Mouse (Mus musculus) CD4-positive, CD25-positive, alpha-beta regulatory T cell, adult 2 months (primary cell): Measurements from ENCODE around the gene Tenm2.

Experiments
- DNase-seq: peaks from one replicate; pipeline ENCODE4 v3.0.0-alpha.2; 2012; ENCODE audit warnings: low read depth, low spot score

The Tenm2 gene

DNA sequence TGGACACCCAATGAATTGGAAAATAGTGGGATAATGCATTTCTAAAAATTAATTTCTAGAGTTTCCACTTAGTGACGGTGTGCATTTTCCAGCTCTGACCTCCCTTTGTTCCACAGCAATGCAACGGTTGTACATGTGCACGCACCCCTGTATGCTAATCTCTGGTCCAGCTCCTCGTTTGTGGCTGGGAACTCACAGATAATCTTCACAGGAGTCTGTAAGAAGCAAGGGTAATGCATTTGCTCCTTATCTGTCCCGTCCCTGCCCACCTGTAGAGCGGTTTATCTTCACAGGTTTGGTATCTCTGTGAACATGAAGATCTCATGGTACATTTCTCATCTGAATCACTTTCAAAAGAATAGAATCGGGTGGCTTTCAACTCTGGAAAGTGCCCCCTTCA lies 955.2 kb downstream of the Tenm2 start:
- no peak for DNase-seq

GRCm38 (mm10) chr11:36277903-36278215 lies 957.9 kb downstream of the Tenm2 start:
- DNase-seq = no peak

DNA sequence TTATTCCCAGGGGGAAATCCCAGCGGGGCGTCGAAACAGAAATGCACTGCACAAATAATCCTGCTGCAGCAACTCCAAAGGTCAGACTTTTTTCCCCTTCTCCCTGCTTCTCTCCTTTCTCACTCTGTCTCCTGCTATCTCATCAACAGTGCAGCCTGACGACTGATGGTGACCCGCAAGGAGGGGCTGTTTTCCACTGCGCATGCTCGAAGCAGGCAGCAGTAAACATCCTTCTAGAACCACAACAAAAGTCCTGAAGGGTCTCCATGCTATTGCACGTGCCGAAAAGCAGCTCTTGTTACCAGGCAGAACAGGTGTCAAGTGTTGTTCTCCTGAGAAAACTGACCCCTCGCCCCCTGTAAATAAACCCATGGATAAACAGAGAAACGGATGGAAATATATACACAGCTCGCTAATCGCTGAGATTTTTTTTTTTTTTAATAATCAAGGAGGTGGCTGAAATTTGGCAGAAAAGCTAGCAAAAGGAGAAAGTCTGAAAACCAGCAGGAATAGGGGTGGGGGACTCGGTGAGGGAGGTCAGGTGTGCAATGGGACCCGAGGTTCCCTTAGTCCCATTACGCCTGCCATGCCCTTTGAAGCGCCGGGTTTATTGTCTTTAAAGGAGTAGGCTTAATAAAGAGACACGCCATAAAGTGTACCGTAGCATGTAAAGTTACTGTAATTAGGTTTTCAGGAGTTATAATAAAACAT lies 958.4 kb downstream of the Tenm2 start:
- DNase-seq = no peak

- no peak for DNase-seq
Observed at GRCm38 (mm10) chr11:36276015-36276414, 959.7 kb downstream of the Tenm2 start.

GRCm38 (mm10) chr11:36272149-36272548 lies 963.6 kb downstream of the Tenm2 start:
- DNase-seq = no peak

DNA sequence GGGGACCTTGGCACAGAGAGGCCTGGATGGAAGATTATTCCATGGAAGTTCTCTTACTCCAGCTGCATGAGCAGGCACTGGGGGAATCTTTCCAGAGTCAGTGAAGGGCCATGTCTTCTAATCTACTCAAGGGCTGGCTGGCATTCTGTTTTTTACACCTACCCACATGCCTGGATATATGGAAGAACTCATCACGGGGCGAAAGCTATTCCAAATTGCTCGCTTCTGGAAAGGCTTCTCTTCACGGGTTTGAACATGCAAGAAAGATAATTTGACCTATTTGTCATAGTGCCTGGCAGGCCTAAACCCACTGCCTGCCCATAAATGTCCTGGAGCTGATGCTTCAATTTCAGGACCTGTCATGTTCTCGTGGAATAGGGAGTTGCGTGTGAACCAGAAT lies 965.8 kb downstream of the Tenm2 start:
- DNase-seq = no peak

DNA sequence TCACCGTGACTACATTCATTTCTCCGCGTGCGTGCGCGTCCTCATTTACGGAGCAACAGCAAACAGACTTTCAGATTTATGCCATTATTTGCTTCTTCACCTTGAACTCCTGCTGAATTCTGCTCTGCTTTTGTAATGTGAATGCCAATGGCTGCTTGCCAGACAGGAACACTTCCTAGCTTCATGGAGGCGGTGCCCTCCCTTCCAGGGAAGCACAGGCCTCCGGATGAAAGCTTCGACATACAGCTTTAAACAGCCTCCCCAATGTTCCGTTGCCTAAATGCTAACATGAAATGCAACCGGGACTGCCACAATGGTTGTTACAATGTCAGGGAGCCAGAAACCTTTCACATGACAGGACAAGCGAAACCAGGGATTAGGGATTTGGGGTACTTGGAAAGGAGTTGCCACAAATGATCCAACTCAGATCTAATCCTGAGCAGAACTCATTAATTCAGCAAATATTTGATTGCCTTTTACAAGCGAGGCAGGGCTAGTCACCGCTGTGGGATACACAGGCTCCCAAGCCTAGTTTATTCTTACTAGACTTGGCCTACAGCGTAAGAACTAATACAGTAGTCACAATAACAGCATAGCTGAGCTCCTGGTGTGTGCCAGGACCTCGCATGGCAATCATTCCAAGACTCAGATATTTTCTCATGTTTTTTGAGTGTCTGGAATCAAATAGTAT lies 970.8 kb downstream of the Tenm2 start:
- DNase-seq = no peak

DNA sequence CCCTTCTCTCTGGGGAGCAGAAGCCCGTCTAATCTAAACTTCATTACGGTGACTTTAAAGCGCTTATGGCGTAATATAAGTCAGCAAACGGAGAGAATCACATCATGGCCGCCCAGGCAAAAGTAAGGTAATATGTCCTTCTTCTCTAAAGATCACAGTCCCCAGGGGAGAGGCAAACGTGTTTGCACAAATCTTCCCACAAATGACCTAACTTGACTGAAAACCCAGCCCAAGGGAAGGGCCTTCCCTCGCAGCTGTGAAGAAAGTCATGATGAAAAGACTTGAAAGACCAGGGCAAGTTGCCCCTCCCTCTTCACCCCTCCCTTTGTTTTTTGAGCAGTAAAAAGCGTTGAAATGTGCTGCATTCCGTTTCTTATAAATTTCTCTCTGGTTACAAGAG lies 971.9 kb downstream of the Tenm2 start:
- no peak for DNase-seq

GRCm38 (mm10) chr11:36257187-36257586 lies 978.6 kb downstream of the Tenm2 start:
- DNase-seq = no peak

DNA sequence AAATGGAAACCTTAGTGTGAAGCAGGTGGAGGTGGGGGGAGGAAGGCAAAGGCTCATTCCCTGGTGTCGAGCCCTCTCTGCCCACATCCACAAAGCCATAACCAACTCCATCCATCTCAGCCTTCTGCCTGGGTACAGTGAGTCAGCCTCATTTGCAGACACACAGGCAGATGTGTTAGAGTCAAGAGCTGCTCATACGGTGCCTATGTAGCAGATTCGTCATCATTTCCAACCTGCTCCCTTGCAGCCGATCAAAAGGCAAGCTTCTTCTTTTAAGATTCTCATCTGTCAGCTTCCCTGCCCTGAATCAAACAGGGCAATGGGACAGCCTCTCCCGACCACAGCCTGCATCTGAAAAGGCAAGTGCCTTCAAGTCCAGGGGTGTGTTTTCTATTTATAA lies 979.0 kb downstream of the Tenm2 start:
- no peak for DNase-seq

DNA sequence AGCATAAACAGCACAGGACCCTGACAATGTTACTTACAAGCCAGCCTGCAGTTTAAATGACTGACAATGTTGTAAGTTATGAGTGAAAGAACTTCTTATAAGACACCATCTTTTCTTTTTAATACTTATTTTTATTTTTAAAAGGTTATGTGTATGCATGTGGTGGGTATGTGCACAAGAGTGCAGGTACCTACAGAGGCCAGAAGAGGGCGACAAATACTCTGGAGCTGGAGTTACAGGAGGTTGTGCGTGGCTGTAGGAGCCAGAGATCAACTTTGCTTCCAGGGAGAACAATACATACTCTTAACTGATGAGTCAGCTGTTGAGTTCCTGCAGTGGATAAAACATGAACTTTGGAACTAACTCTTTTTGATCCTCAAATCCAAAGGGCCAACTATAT lies 981.7 kb downstream of the Tenm2 start:
- DNase-seq = no peak

DNA sequence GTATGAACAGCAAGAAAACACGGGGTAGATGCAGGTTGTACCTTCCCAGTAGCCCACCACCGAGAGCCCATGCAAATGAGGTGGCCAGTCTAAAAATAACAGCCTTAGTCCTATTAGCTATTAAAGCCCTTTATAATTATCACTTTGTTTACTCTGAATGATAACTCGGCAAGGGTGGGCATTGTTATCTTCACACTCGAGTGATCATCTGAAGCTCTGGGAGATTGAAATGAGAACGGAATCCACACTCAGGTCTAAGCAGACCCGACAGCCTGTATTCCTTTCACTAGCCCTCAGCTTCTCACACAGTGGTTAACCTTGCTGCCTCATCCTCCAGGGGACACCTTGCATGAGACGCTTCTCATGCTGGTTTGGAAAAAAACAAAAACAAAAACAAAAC lies 985.7 kb downstream of the Tenm2 start:
- DNase-seq = no peak

GRCm38 (mm10) chr11:36246152-36246551 lies 989.6 kb downstream of the Tenm2 start:
- DNase-seq = no peak

DNA sequence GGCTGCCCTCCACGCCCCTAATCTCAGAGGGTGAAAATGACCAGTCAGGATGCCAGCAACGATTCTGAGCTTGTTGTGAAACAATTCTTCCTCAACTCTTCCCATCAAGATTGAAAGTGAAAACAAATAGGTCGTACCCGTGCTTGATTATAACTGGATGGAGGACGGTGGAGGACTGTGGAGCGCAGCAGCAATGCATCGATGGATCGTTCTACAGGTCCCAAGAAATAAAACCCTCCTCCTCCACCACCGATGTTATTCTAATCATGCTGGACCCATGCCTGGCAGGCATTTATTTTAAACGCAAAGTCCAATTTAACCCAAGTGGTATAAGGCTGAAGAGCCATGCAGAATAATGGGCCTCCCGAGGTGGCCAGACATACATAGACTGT lies 991.3 kb downstream of the Tenm2 start:
- no peak for DNase-seq

DNA sequence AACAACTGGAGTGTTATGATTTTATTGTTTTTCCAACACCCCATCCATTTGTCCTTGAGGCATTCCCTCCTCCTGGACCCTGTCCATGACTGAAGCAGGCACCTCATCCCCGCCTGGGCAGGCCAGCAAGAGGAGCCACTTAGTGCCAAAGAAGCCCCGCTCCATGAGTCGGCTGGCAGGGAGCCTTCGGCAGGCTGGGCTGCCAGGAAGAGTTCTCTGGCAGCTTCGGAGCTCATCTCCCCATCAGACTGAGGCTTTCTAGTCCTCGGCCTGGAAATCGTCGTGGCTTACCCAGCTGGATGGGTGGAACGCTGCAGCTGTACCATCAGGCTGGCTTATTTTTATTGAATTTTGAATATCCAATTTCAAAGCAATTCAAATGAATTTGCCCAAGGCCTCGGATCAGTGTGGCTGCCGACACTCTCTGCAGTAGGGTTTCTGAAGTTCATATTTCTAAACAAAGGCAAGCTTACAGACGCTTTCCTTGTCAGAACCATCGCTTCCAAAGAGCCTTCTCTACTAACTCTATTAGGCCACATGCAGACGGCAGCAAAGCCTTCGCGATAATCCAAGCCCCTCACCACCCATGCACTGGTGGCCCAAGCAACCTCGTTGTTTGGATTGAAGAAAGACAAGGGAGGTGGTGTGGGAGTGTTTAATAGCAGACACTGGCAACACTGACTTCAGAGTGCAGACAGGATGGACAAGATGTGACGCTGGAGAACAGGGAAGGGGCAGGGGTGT lies 991.8 kb downstream of the Tenm2 start:
- DNase-seq = no peak

DNA sequence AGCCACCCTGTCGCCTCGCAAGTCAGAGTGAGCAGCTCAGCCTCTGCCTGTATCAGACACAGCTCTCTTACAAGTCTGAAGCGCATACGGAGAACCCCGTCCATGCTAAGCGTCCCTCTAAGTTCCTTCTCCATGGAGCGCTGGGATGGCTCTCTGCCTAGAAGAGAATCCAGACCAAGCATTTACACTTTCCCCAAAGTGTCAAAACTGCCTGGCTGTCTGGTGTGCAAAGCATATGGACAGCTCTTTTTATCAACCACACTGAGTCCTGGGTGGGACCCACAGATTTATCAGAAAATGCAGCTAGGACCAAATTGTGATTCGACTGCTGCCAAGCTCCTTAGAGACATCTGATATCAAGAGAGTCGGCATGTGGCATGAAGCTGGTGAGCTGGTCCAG lies 996.9 kb downstream of the Tenm2 start:
- DNase-seq = no peak

GRCm38 (mm10) chr11:36228654-36229053 lies 1007.1 kb downstream of the Tenm2 start:
- no peak for DNase-seq

- no peak for DNase-seq
Observed at GRCm38 (mm10) chr11:36228196-36228595, 1007.6 kb downstream of the Tenm2 start.

GRCm38 (mm10) chr11:36226061-36226460 lies 1009.7 kb downstream of the Tenm2 start:
- DNase-seq = no peak

GRCm38 (mm10) chr11:36223716-36224439 lies 1011.9 kb downstream of the Tenm2 start:
- no peak for DNase-seq

GRCm38 (mm10) chr11:36222071-36222470 lies 1013.7 kb downstream of the Tenm2 start:
- DNase-seq = no peak

GRCm38 (mm10) chr11:36221271-36221975 lies 1014.3 kb downstream of the Tenm2 start:
- DNase-seq = peak; percentile 8
